Mouse (Mus musculus): ENCODE data around the gene Spib. TPM values are rescaled to one million over a fixed set of nuclear protein-coding genes. Genes with fewer than 3 reads are reported as not detected.
A peak's percentile ranks its signal among the peaks of the same experiment; 100 is the strongest.

Spib gene
- polyA plus RNA-seq, 1 experiment from 2014 or later: 0.05 TPM

DNA sequence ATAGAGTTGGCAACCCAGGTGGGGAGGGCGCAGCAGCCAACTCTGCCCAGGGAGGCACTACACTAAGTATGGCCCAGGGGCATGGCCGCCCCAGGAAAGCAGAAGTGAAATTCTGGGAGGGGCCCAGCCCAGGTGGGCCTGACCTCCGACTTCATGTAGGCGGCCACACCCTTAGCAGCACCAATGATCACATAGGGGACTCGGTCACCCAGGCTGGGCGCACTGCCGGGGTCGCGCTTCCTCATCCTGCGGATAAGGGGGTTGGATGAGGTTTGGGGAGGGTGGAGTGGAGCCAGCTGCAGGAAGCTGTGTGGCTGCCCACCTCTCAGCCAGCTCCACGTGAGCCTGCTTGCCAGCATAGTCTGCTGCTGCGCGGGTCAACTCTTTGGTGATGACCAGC is 2.4 kb upstream of the Spib start:
- no peak for ATAC-seq (replicated peaks; ENCODE audit: low FRiP score)
- no peak overlapping the region for H3K27ac ChIP-seq (ENCODE audit: low read depth, low read length)
- WGBS: 83% methylated on average over 13 of the region's 13 CpGs
- H3K4me2 ChIP-seq: no peak overlapping the region
- H3K9ac ChIP-seq (ENCODE audit: low read depth, low read length): no peak overlapping the region
- H3K9me3 ChIP-seq (ENCODE audit: control insufficient read depth, low read length): no peaks in the 10 kb centered on the region
- peaks cover 44% of the 10 kb centered on the region for H3K36me3 ChIP-seq (ENCODE audit: control insufficient read depth, insufficient read depth, low read length)
- no peaks in the 10 kb centered on the region; the same call in 1 of the 2 replicates for H3K27me3 ChIP-seq (replicated peaks; ENCODE audit: control insufficient read depth, insufficient read depth, low read length)
- no peak overlapping the region for H3K4me3 ChIP-seq (ENCODE audit: low read depth, low read length)
- DNase-seq (ENCODE audit: low spot score): no peak
- no peaks in the 10 kb centered on the region; the same call in 1 of the 2 replicates for H3K4me1 ChIP-seq (replicated peaks; ENCODE audit: control insufficient read depth, insufficient read depth, low read length)

DNA sequence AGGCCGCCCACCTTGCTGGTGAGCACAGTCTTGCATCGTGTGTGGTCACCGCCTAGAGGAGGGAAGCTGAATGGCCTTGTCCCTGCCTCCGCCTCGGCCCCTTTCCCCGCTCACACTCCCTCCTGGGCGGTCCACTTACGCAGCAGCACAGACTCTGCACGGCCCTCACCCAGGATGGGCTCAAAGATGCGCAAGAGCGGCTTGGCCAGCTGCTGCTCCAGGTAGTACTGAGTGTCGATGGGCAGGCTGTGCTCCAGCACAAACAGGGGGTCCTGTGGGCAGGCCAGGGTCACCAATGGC is 1.8 kb upstream of the Spib start:
- H3K36me3 ChIP-seq (ENCODE audit: control insufficient read depth, insufficient read depth, low read length): peaks cover 39% of the 10 kb centered on the region

DNA sequence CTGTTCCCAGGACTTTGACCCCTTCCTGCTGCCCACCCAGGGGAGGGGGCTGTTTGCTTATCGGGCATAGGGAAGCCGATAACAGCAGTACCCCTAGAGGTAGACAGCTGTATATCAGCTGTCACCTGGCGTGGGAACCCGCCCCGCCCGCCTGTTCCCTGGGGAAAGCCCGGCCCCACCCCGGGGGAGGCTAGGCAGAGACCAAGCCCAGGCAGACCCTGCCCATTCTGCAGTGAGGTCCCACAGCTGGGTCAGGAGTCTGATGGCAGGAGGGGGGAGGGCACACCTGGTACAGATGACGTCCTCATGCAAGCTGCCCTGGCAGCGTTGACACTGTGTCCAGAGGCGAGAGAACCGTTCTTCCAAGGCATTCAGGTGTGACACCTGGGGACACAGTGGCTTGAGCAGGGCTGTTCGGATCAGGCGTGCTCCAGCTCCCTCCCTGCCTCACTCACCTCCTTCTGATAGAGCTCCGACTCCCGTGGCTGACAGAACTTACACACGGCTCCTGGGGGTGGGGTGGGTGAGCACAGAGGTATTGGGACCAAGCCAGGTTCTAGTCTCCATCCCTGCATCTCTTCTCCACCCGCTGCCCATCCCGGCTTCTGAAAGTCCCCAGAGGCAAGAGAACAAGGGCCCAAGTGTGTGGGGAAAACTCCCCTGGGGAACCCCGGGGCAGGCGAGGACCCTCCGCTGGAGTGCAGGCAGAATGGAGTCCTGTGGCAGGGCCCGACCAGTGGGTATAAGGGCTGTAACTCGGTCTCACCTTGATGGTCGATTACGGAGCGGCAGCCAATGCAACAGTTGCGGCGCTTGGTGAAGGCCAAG is 1.3 kb upstream of the Spib start:
- Histone ChIP-seq H3K36me3 (ENCODE audit: control insufficient read depth, insufficient read depth, low read length) (peaks cover 34% of the 10 kb centered on the region), H3K9me3 (ENCODE audit: control insufficient read depth, low read length) (no peaks in the 10 kb centered on the region), H3K4me3 (ENCODE audit: low read depth, low read length) (no peak overlapping the region), H3K9ac (ENCODE audit: low read depth, low read length) (no peak overlapping the region), H3K4me1 (replicated peaks; ENCODE audit: control insufficient read depth, insufficient read depth, low read length) (peaks cover 2% of the 10 kb centered on the region; the same call in 1 of the 2 replicates), H3K27ac (ENCODE audit: low read depth, low read length) (no peak overlapping the region), H3K4me2 (no peak overlapping the region), H3K27me3 (replicated peaks; ENCODE audit: control insufficient read depth, insufficient read depth, low read length) (peaks cover 5% of the 10 kb centered on the region)
- no peak for DNase-seq (ENCODE audit: low spot score)
- no peak for ATAC-seq (replicated peaks; ENCODE audit: low FRiP score)
- 82% methylated on average over 29 of the region's 29 CpGs for WGBS

More for the DNA sequence above, 1.8 kb upstream of the Spib start:
- Histone ChIP-seq H3K9me3 (ENCODE audit: control insufficient read depth, low read length) (no peaks in the 10 kb centered on the region), H3K4me3 (ENCODE audit: low read depth, low read length) (no peak overlapping the region), H3K9ac (ENCODE audit: low read depth, low read length) (no peak overlapping the region), H3K27me3 (replicated peaks; ENCODE audit: control insufficient read depth, insufficient read depth, low read length) (peaks cover 2% of the 10 kb centered on the region), H3K4me2 (no peak overlapping the region), H3K27ac (ENCODE audit: low read depth, low read length) (no peak overlapping the region), H3K4me1 (replicated peaks; ENCODE audit: control insufficient read depth, insufficient read depth, low read length) (no peaks in the 10 kb centered on the region; the same call in 1 of the 2 replicates)
- 84% methylated on average over 12 of the region's 12 CpGs for WGBS
- DNase-seq (ENCODE audit: low spot score): no peak
- 0 out of 2 replicates have a peak, but pooled peaks have one; percentile 9 for ATAC-seq (replicated peaks; ENCODE audit: low FRiP score)

DNA sequence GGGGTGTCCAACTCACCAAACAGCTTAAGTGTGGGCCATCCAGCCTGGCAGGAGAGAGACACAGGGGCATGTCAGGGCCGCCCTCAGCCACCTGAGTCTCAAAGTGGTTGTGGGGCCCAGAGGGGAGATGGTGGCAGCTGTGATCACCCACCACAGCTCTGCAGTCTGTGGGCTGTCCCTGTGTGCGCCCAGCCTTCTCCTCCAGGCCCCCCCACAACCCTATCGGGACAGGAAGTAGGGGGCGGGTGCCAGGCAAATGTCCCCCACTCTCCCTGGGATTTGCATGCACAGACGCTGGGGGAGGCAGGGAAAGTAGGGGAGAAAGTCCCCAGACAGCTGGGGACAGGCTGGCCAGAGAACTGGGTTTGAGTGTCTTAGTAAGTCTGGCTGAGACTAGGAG is 664 bp downstream of the Spib start:
- Histone ChIP-seq H3K27me3 (replicated peaks; ENCODE audit: control insufficient read depth, insufficient read depth, low read length) (peaks cover 16% of the 10 kb centered on the region), H3K4me2 (no peak overlapping the region), H3K4me3 (ENCODE audit: low read depth, low read length) (no peak overlapping the region), H3K4me1 (replicated peaks; ENCODE audit: control insufficient read depth, insufficient read depth, low read length) (peaks cover 7% of the 10 kb centered on the region), H3K9ac (ENCODE audit: low read depth, low read length) (no peak overlapping the region), H3K27ac (ENCODE audit: low read depth, low read length) (no peak overlapping the region), H3K9me3 (ENCODE audit: control insufficient read depth, low read length) (no peaks in the 10 kb centered on the region), H3K36me3 (ENCODE audit: control insufficient read depth, insufficient read depth, low read length) (peaks cover 18% of the 10 kb centered on the region; the same call in 1 of the 2 replicates)
- ATAC-seq (replicated peaks; ENCODE audit: low FRiP score) (no peak), DNase-seq (ENCODE audit: low spot score) (no peak)
- 42% methylated on average over 5 of the region's 5 CpGs for WGBS

DNA sequence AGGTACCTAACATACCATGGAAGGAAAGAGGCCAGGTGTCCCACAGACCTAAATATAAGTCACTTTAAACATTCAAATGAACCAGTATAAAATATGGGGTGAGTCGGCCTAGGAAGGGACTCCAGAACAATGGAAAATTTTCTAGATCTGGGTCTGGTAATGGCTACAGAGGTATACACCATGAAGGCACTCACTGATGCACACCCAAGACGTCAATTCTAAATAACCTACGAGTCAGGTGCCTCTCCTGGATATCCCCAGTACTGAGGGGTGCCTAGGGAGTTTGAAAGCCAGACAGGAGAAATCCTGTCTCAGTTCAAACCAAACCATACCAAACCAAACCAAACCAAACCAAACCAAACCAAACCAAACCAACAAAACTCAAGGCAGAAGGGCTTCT is 1.4 kb downstream of the Spib start:
- no peak overlapping the region for H3K4me3 ChIP-seq (ENCODE audit: low read depth, low read length)
- H3K9me3 ChIP-seq (ENCODE audit: control insufficient read depth, low read length): no peaks in the 10 kb centered on the region
- no peak for DNase-seq (ENCODE audit: low spot score)
- H3K4me1 ChIP-seq (replicated peaks; ENCODE audit: control insufficient read depth, insufficient read depth, low read length): peaks cover 7% of the 10 kb centered on the region
- no peak overlapping the region for H3K27ac ChIP-seq (ENCODE audit: low read depth, low read length)
- H3K4me2 ChIP-seq: no peak overlapping the region
- peaks cover 15% of the 10 kb centered on the region; the same call in 1 of the 2 replicates for H3K36me3 ChIP-seq (ENCODE audit: control insufficient read depth, insufficient read depth, low read length)
- WGBS: 75% methylated on average over 3 of the region's 3 CpGs
- no peak overlapping the region for H3K9ac ChIP-seq (ENCODE audit: low read depth, low read length)
- peaks cover 23% of the 10 kb centered on the region for H3K27me3 ChIP-seq (replicated peaks; ENCODE audit: control insufficient read depth, insufficient read depth, low read length)
- no peak for ATAC-seq (replicated peaks; ENCODE audit: low FRiP score)

DNA sequence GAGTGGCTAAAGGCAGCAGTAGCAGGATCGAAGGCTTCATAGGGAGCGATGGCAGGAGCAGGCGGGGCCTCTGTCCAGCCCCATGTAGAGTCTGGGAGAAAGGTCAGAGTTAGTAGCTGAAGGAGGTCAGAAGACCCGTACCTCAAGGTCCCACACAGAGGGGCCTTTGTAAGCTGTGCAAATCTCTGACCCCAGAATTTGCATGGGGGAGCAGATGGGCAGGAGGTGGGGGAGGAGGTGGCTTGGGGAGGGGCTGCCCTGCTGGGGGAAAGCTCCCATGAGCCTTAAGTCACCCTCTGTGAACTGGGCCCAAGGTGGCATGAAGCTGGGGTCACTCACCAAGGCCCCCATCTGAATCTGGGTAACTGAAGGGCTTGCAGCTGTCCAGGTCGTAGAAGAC is 2.4 kb downstream of the Spib start:
- 71% methylated on average over 5 of the region's 5 CpGs for WGBS
- H3K4me3 ChIP-seq (ENCODE audit: low read depth, low read length): no peak overlapping the region

DNA sequence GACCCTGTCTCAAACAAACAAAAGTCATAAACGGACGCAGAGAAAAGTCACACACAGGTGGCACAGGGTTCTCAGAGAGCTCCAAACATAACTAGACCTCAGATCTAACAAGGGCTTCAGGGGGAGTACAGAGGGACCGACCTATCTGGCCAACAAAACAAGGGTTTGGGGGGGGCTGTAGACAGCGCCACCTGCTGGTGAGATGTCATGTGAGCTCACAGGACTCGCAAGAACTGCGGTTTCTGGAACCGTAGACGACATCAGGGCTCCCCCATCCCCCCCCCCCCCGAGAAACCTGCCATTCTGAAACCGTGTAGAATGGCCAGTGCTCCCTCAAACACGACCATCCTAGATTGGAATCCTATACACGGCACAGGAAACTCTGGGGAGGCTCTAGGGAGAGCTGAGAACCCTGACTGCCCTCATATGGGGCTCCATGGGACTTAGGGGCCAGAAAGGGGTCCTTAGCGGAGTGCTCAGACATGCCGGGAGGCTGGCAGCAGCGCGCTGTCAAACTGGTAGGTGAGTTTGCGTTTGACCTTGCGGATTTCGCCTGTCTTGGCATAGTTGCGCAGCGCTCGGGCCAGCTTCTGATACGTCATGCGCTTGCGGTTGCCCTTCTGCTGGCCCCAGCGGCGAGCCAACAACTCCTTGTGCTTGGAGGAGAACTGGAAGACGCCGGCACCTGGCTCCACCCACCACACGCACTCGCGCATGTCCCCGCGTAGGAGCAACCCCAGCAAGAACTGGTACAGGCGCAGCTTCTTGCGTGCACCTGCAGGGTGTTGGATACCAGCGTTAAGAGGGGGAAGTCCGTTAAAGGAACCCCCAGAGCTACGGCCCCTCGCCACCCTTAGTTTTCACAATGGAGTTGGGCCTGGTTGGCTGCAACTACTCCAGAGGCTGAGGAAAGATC is 4.1 kb downstream of the Spib start:
- peak; percentile 73 for DNase-seq (ENCODE audit: low spot score)
- peaks cover under 1% of the 10 kb centered on the region; the same call in 1 of the 2 replicates for H3K36me3 ChIP-seq (ENCODE audit: control insufficient read depth, insufficient read depth, low read length)
- peak overlapping the region; percentile 52 for H3K4me3 ChIP-seq (ENCODE audit: low read depth, low read length)
- ATAC-seq (replicated peaks; ENCODE audit: low FRiP score): peak; percentile 68
- peak overlapping the region; percentile 91 for H3K4me2 ChIP-seq
- peaks cover 7% of the 10 kb centered on the region for H3K4me1 ChIP-seq (replicated peaks; ENCODE audit: control insufficient read depth, insufficient read depth, low read length)
- no peak overlapping the region for H3K27ac ChIP-seq (ENCODE audit: low read depth, low read length)
- peak overlapping the region; percentile 68; the same call in 1 of the 2 replicates for H3K9ac ChIP-seq (ENCODE audit: low read depth, low read length)
- WGBS: 4% methylated on average over 40 of the region's 40 CpGs
- H3K9me3 ChIP-seq (ENCODE audit: control insufficient read depth, low read length): no peaks in the 10 kb centered on the region
- peaks cover 50% of the 10 kb centered on the region for H3K27me3 ChIP-seq (replicated peaks; ENCODE audit: control insufficient read depth, insufficient read depth, low read length)

More for the DNA sequence above, 2.4 kb downstream of the Spib start:
- H3K27ac ChIP-seq (ENCODE audit: low read depth, low read length): no peak overlapping the region
- H3K4me2 ChIP-seq: no peak overlapping the region
- peaks cover 15% of the 10 kb centered on the region; the same call in 1 of the 2 replicates for H3K36me3 ChIP-seq (ENCODE audit: control insufficient read depth, insufficient read depth, low read length)
- H3K27me3 ChIP-seq (replicated peaks; ENCODE audit: control insufficient read depth, insufficient read depth, low read length): peaks cover 32% of the 10 kb centered on the region
- ATAC-seq (replicated peaks; ENCODE audit: low FRiP score) (no peak), DNase-seq (ENCODE audit: low spot score) (no peak)
- H3K9me3 ChIP-seq (ENCODE audit: control insufficient read depth, low read length): no peaks in the 10 kb centered on the region
- peaks cover 7% of the 10 kb centered on the region for H3K4me1 ChIP-seq (replicated peaks; ENCODE audit: control insufficient read depth, insufficient read depth, low read length)
- no peak overlapping the region for H3K9ac ChIP-seq (ENCODE audit: low read depth, low read length)

DNA sequence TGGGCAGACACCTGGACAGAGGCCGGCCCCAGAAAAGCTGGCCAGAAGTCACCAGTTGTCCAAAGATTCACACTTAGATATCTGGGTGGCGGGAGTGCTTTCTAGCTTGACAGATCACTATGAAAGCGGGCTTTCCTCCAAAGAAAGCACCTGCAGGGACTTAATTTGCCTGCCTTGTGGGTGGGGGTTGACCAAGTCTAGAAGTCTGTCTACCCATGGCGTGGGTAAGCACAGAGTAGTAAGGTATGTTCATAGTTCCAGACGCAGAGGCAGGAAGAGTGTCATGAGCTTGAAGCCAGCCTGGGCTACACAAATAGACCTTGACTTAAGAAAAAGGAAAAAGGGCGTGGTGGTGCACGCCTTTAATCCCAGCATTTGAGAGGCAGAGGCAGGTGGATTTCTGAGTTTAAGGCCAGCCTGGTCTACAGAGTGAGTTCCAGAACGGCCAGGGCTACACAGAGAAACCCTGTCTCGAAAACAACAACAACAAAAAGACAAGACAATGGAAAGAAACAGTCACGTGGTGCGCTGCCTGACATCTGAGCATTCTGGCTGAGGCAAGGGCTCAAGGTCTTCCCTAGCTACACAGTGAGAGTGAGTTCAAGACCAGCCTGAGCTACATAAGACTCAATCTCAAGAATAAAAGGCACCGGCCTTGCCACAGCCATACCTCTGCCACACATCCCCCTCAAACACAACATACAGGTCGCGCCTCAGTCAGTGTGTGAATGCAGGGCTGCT is 5.3 kb downstream of the Spib start:
- Histone ChIP-seq H3K9me3 (ENCODE audit: control insufficient read depth, low read length) (no peaks in the 10 kb centered on the region), H3K4me3 (ENCODE audit: low read depth, low read length) (no peak overlapping the region), H3K9ac (ENCODE audit: low read depth, low read length) (no peak overlapping the region), H3K4me2 (no peak overlapping the region), H3K27ac (ENCODE audit: low read depth, low read length) (no peak overlapping the region), H3K36me3 (ENCODE audit: control insufficient read depth, insufficient read depth, low read length) (no peaks in the 10 kb centered on the region), H3K27me3 (replicated peaks; ENCODE audit: control insufficient read depth, insufficient read depth, low read length) (peaks cover 61% of the 10 kb centered on the region), H3K4me1 (replicated peaks; ENCODE audit: control insufficient read depth, insufficient read depth, low read length) (peaks cover 7% of the 10 kb centered on the region)
- 79% methylated on average over 14 of the region's 14 CpGs for WGBS
- ATAC-seq (replicated peaks; ENCODE audit: low FRiP score): no peak
- no peak for DNase-seq (ENCODE audit: low spot score)
